Mouse (Mus musculus) neural tube, embryonic 15.5 days (tissue): ENCODE results near the gene Gm20852. TPM values are rescaled to one million over a fixed set of nuclear protein-coding genes. Genes with fewer than 3 reads are reported as not detected.
"Not testable (repeated sequence)": the region's sequence is repeated elsewhere in the genome, so short reads cannot be mapped to it uniquely, and the experiment has no call there.

Source experiments
- ATAC-seq: fragments of 200-750 bp; cut with Nextera tagmentation; 2 replicates; pipeline ENCODE4 v1.8.0; 2017; ENCODE audit warnings: mild to moderate bottlenecking, moderate TSS enrichment, moderate library complexity; ENCODE audit not compliant: low FRiP score
- H3K27ac ChIP-seq: fragments of 300-500 bp; sonication (generic); replicated peaks from 2 replicates; pipeline ENCODE4 v1.5.1; 2015; ENCODE audit warnings: mild to moderate bottlenecking, inconsistent platforms
- H3K27me3 ChIP-seq: fragments of 300-500 bp; sonication (generic); replicated peaks from 2 replicates; pipeline ENCODE4 v1.6.1; 2015; ENCODE audit warnings: inconsistent platforms
- H3K36me3 ChIP-seq: fragments of 300-500 bp; sonication (generic); 2 replicates; pipeline ENCODE4 v1.6.1; 2015; ENCODE audit warnings: inconsistent platforms
- H3K4me1 ChIP-seq: fragments of 300-500 bp; sonication (generic); 2 replicates; pipeline ENCODE4 v1.6.1; 2015; ENCODE audit warnings: inconsistent platforms
- H3K4me2 ChIP-seq: fragments of 300-500 bp; sonication (generic); 2 replicates; pipeline ENCODE4 v1.6.1; 2015; ENCODE audit warnings: inconsistent platforms, mild to moderate bottlenecking, moderate library complexity
- H3K4me3 ChIP-seq: fragments of 300-500 bp; sonication (generic); replicated peaks from 2 replicates; pipeline ENCODE4 v1.5.1; 2015; ENCODE audit warnings: mild to moderate bottlenecking, inconsistent platforms
- H3K9ac ChIP-seq: fragments of 300-500 bp; sonication (generic); replicated peaks from 2 replicates; pipeline ENCODE4 v1.6.1; 2015; ENCODE audit warnings: mild to moderate bottlenecking, inconsistent platforms
- H3K9me3 ChIP-seq: fragments of 300-500 bp; sonication (generic); replicated peaks from 2 replicates; pipeline ENCODE4 v1.6.1; 2016; ENCODE audit warnings: inconsistent platforms
- WGBS: fragments of 180-500 bp; shearing (Covaris S2); methylation state at CpG from one replicate; pipeline ENCODE4 v1.1.7; 2015; ENCODE audit warnings: mixed read lengths; 5-methylcytosine and 5-hydroxymethylcytosine counted together
- polyA plus RNA-seq: library from polyadenylated mRNA; unstranded; fragments of >200 nt; fragmentation: Nextera tagmentation; extraction: Ambion mirVana; gene quantifications from 2 replicates; pipeline ENCODE4 v1.2.1, GENCODE M21; 2015

Gene Gm20852
- polyA plus RNA-seq, result not detected in 2 replicates

DNA sequence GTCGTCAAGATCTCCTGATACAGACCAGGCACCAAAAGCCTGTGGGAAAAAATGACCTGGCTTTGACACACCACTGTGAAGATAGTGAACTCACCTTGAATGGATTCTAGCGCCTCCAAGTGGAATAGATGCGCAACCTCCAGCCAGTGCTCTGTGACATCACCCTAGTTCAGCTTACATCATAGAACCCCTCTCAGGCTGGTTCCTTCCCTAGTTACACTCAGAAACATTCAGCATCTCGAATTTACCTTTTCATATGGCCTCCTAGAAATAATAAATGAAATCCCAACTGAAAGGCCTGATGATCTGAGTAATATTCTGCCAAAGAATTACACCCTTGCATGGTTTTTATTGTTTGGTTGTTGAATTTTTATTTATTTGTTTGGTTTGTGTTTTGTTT, at the start of gene Gm20852:
TSS of gene Gm20852 (minus strand) at position 101 of the 400 bp plus-strand sequence.
- not testable (repeated sequence) for H3K27ac ChIP-seq, H3K4me3 ChIP-seq, H3K36me3 ChIP-seq, ATAC-seq, H3K27me3 ChIP-seq, H3K4me2 ChIP-seq, H3K9me3 ChIP-seq, H3K4me1 ChIP-seq, H3K9ac ChIP-seq
- no CpG with 5 or more reads among the region's 4 CpGs for WGBS
